Mouse (Mus musculus) heart, postnatal 10 days (tissue): Measurements from ENCODE around the gene Casc3. TPM values are rescaled to one million over a fixed set of nuclear protein-coding genes. Genes with fewer than 3 reads are reported as not detected.

Source experiments
- DNase-seq, 2 experiments: peaks; one replicate each; pipeline ENCODE4 v3.0.0; 2021
- intact Hi-C: fragments of 180-260 bp; cut with DNase I; formaldehyde crosslinking; loops from one replicate; pipeline ENCODE4 v1.15.1; 2025
- total RNA-seq, 2 experiments: library from RNA; stranded (reverse); gene quantifications; 2 replicates each; pipeline ENCODE4 v1.2.3; 2021

Casc3 gene
- total RNA-seq, 2 experiments from 2014 or later = 29.0 to 29.7 TPM

GRCm38 (mm10) chr11:98771844-98772525 is 32.7 kb upstream of the Casc3 start:
- intact Hi-C loops = loop anchor here (2.0 kb wide), 2 partner anchors 15 to 27 kb away; no protein-coding TSS in a partner anchor
- DNase-seq = peak; percentile 57 to 61

DNA sequence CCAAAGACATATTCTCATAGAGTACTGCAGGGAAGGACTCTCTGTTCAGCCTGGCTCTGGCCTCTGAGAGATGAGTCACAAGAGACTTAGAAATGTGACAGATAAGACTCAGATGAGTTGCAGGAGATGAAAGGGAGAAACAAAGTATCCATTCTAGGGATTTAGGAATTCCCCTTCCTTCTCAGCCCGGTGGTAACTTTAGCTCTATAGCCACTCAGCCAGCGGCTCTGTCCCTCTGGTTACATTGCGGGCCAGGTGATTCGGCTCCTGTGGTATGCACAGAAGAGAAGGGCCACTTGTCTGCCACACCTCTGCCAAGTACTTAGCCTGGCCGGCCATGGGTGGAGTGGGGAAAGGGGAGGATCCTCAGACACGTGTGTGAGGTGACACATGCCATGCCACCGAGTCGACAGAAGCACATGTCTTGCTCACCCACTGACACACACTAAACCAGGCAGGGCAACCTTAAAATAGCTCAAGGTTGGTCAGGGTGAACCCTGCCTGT is 32.0 kb upstream of the Casc3 start:
- DNase-seq = peak; percentile 90 to 91
- intact Hi-C loops = loop anchor here (2.0 kb wide), 1 partner anchor 14 kb away; no protein-coding TSS in a partner anchor

DNA sequence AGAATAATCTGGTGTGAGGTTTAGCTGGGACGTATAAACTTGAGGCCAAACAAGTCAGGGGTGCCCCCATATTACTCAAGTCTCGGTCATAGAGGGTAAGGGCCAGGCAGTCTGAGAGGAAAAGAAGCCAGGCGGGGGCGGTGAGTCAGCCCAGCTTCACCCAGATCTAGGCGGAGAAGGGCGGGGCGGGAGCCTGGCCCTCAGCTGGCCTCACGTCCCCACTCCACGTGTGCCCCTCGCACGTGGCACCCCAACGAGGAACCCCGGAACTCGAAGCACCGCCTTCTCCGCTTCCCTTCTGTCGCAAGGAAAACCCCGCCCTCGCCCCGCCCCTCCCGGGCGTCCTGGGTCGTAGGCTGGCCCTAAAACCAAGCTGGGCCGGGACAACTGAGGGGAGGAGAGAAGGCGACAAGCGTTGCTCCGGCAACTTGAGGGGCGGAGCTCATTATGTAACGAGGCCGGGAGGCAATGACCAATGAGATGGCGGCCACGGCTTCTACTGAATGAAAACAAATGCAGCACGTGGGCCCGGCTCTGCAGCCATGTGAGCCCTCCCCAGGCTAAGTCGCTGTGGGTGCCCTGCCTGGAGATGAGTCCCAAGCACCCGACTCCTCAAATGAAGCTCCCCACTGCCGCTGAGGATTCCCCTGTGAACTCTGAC is 30.9 kb upstream of the Casc3 start:
- peak; percentile 100 for DNase-seq
- intact Hi-C loops = loop anchor here (2.0 kb wide), 1 partner anchor 13 kb away; no protein-coding TSS in a partner anchor

- no peak for DNase-seq
- intact Hi-C loops = loop anchor here (1.0 kb wide), 1 partner anchor 9 kb away; no protein-coding TSS in a partner anchor
Measured at GRCm38 (mm10) chr11:98774582-98775347, 29.9 kb upstream of the Casc3 start, which contains the start of gene Nr1d1. Nr1d1 (minus strand) TSS chr11:98775333.

DNA sequence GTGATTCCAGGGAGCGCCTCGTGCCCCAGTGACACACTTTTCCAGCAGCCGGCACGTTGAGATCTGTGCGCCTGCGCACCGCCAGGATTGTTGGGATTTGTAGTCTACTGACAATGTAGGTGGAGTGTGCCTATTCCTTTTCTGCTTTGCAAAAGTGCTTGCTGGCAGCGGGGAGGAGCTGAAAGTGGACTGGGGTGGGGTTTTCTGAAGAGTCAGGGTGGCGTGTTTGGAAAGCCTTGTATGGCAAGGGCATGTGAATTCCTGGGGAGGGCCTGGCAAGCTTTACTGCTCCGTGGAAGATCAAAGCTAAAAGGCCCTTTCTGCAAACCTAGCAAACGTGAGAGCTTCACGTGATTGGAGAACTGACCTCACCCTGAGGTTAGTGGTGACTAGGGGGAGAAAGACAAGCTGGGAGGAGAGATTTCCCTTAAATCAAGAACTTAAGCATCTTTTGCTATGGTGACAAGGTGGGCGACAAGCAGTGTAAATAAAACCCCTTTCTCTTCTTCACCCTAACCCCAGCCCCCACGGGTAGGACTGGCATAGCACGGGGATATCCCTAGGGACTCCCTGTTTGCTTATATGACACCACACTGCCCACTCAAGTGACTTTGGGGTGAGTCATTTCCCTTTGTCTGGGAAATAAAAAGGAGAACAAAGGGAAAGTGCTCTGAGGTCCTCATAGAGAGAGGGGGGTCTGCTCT is 29.2 kb upstream of the Casc3 start:
- intact Hi-C loops = loop anchor here (1.0 kb wide), 1 partner anchor 8 kb away; no protein-coding TSS in a partner anchor
- DNase-seq = peak; percentile 100

GRCm38 (mm10) chr11:98776052-98776764 is 28.5 kb upstream of the Casc3 start:
- no peak for DNase-seq
- intact Hi-C loops = no loop called here

DNA sequence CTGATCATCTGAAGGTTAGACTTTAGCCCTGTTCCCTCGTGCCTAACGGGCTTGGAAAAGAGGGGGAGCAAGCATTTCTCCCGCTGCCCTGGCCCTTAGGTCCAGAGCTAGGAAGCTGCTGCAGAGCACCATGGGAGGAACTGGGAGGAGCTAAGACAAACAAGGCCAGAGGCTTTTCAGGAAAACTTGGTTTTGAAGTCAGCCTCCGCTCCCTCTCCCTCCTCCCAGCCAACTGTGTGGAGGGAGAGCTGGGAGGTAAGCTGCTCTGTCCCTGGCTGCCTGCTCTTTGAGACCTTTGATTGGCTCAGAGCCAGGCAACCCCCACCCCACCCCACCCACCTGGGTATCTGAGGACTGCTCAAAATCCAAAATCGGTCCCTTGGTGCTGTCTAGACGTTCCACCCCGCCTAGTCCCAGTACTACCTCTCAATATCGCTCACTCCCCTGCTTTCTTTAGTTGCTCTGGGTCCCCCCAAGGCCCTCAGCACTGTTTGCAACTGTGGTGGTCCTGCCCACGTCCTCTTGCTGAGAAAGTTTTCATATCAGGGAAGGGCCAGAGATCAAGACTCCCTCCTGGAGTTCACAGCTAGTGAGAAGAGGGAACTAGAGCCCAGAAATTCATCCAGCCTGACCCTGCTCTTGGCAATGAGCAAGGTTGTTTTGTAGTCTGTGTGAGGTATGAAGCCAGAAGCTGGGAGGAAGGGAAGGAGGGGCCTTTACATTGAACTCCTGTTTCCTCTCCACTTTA is 27.7 kb upstream of the Casc3 start:
- DNase-seq = peak; percentile 78 to 79
- intact Hi-C loops = no loop called here

DNA sequence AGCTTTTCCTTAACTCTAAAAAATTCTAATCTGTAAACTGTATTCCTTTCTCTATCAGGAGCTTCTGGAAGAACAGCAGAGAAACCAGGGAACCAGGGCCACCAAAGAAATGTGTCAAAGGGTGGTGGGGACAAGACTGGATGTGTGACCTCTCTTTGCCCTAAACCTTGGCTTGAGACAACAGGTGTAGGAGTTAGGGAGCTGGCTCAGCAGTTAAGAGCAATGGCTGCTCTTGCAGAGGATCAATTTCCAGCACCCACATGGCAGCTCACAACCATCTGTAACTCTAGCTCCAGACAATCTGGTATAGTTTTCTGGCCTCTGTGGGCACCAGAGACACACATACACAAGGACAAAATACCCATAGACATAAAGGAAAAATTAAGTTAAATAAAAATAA is 26.8 kb upstream of the Casc3 start:
- no peak for DNase-seq
- intact Hi-C loops = no loop called here

DNA sequence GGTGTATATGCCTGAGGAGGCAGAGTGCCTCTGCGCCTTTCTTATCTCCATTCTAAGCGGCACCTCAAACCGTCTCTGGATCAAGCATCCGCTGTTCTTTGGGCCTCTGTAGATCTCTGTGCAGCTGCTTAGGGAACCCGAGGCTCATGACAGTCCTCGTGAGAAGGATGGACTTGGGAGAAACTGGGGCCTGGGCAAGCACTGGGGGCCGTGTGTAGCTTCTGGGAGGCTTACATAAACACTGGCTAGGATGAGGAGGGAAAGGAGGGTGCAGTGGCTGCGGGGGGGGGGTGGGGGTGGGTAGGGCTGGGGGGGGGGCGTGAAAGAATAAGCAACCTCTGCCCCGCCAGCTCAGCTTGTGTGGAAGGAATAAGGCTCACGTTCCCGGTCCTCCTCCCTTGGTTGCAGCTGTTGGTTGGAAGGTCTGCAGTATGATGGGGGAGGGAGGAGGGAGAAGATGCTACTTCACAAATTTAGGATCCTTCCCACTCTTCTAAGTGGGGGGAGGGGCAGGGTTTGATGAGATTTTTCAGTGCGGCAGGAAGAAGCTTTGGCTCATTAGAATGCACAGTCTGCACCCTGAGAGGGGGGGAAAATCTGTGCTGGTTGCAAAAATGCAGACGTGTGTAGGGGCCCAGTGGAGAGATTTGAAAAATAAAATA is 22.7 kb upstream of the Casc3 start:
- intact Hi-C loops = no loop called here
- DNase-seq = peak; percentile 79 to 83

GRCm38 (mm10) chr11:98782651-98783235 is 22.0 kb upstream of the Casc3 start:
- DNase-seq = peak in 1 of 2 experiments; percentile 60
- intact Hi-C loops = loop anchor here (1.0 kb wide), 1 partner anchor 7 kb away; the partner anchor contains the start of gene Nr1d1

DNA sequence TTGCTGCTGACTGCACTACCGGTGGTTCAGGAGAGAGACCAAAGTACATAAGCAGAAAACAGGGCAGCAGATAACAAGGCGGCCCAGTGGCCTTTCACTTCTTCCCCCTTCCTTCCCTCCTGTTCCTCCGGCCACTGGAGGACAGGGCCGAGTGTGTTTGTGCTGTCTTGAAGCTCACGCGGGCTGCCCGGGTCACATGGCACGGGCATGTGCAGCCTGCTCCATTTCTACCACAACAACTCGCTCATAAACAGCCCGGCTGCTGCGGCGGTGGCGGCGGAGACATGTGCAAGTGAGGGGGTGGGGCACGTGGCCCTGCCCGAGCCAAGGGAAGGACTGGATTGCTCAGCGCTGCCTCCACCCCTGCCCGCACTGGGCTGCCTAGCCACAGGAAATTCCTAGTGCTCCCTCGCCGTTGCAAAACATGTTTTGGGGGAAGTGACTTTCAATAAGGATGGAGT is 21.4 kb upstream of the Casc3 start:
- DNase-seq = peak; percentile 98
- intact Hi-C loops = loop anchor here (1.0 kb wide), 1 partner anchor 8 kb away; the partner anchor contains the start of gene Nr1d1

DNA sequence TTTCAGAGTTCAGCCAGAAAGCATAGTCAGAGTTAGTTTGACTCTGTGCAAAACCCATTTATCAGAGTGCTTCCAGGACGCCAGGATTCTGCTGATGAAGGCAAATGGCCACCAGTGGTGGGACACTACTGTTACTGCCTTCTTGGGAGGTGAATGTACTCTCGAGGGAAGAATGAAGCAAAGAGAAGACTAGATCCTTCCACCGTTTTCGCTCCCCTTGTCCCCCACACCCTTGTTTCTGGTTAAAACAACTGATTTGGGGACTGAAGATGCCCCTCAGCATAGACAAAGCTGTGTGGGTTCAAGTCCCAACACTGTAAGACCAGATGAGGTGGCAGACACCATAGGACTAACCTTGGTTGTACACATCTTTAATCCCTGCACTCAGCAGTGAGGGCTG is 20.6 kb upstream of the Casc3 start:
- peak in 1 of 2 experiments; percentile 33 for DNase-seq
- intact Hi-C loops = no loop called here

- intact Hi-C loops = no loop called here
- DNase-seq = peak; percentile 64 to 65
Measured at GRCm38 (mm10) chr11:98785214-98785613, 19.5 kb upstream of the Casc3 start.

DNA sequence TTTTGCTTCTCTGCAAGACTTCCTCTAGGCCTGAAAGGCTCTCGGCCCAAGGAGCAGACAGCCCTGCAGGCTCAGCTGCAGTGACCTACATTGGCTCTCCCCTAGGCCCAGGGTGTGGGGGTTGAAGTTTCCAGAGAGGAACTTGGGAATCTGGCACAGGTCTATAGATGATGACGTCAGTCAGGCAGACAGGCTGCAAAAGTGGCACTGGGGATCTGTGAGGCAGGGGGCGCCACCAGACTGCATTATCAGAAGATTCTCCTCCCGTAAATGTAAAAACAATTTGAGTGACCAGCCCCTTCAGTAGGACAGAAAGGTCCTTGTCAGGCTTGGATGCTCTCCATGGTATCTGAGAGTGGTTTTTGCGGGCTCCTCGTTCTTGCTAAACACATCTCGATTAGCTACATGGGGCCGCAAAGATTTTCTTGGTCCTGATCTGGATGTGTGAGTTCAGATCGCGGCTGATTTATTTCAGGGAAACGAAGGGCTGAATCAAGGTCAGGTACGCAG is 18.9 kb upstream of the Casc3 start:
- intact Hi-C loops = loop anchor here (1.0 to 2.0 kb wide), 3 partner anchors 13 to 75 kb away; no protein-coding TSS in a partner anchor
- DNase-seq = peak; percentile 92 to 93

- intact Hi-C loops = loop anchor here (1.0 to 2.0 kb wide), 4 partner anchors 14 to 86 kb away; no protein-coding TSS in a partner anchor
- peak; percentile 99 for DNase-seq
Measured at GRCm38 (mm10) chr11:98786359-98787214, 18.1 kb upstream of the Casc3 start.

GRCm38 (mm10) chr11:98787229-98787628 is 17.5 kb upstream of the Casc3 start:
- intact Hi-C loops = loop anchor here (1.0 to 2.0 kb wide), 3 partner anchors 14 to 87 kb away; no protein-coding TSS in a partner anchor
- DNase-seq = no peak
